Mouse (Mus musculus): ENCODE measurements at regions not wholly inside any gene's neighbourhood (a gene's known extent, or its start where the extent isn't known, plus 50 kb on each side); places are given as distances from the start of the nearest gene placed in this dataset.

DNA sequence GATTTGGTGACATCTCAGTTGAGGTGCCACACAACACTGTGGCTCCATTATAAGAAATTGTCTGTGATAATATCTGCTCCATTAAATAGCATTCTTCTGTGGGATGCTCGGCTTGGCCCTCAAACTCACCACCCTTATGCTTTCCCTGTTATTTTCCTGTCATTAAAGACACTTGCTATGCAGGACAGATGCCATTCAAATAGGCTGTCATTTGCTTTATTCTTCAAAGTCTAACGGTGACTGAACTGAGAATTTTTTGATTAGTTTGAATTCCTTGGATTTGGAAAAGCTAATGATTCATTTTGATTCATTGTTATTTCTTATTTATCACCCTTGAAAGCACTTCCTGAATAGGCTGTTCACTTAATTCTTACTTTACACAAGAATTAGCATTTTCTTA, 339.3 kb upstream of the Mmadhc start:
- no peak for DNase-seq

DNA sequence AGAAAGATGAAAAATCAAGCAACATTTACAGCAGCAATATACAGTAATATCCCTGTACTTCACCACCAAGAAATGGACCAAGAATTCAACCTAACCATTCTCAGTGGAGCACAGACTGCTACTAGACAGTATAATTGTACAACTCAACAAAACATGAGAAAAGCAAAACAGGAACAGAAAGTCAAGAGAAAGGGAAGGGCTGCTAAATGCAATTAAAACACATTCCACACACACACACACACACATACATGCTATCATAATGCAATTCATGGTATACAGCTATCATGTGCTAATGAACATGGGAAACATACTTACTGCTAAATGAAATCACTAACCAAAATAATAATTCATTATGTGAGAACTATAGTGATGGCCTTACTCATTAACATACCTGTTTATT, 335.2 kb upstream of the Mmadhc start:
- no peak for DNase-seq

DNA sequence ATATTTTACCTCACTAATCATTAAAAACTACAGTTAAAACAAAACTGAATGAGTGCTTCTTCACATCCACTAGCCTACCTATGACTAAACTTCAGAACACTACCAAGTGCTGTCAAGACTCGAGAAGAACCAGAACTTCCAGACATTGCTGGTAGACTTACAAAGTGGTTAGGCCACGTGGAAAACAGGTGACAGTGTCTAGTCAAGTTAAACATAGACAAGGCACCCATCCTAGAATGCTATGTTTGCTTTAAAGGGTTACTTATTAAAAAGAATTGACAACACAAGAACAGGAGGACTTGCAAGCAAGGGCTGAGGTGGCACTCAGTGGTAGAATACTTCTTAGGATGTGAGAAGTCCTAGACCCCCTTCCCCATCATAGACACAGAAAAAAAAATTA, 330.9 kb upstream of the Mmadhc start:
- DNase-seq, result no peak

DNA sequence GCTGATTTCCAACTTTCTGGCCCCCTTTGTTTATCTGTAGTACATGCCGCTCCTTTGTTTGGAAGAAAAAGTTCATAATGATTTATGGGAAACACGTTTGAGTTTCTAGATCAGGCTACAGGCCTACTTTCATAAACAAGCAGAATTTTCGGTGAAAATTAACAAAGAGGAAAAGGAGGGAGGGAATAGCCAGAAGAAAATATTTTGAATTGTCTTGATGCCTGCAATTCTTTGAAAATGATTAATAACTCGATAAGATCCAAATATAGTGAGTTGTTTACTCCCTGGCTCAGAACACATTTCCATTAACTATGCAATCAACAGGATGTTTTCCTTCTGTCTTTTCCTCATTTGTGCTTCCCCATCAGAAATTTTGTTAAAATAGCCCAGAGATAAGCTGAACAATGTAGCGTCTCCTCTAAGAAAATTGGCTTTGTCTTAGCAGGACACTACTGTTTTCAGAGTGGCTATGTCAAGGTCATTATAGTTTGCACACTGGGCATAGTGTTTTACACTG, 328.7 kb upstream of the Mmadhc start:
- no peak for DNase-seq

DNA sequence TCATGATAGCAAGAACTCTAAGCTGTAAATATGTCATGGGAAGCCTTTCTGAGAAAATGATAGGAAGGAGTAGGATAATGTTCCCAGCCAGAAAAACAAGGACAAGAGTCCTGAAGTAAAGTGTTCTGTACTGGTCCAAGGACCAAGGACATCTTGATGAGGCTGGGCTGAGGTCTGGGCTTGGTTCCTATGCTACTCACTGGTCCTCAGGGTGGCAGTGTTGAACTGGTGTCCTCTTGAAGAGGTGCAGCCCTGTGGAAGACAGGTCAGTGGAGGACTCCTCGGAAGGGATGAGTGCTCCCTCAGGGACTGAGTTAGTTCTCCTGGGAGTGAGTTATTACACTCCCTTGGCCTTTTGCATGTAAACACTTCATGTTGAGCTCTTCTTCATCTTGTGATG, 312.5 kb upstream of the Mmadhc start:
- DNase-seq, result peak; percentile 71

DNA sequence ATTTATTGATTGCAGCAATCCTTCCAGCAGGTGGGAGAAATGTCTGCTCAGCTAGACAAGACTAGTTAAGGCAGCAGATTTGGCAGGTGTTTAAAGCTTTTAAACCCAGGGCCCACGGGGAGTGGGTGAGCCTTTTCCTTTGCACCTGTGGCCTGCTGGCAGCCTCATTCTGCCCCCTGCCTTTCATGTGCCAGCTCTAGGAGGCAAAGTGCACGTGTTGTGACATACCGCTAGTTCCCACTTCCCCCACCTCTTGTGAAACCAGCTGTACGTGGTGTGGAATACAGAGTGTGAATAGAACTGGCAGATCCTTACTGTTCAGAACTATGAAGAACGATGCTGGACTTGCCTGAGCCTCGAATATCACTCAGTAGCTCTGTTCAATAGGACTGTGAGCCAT, 292.6 kb upstream of the Mmadhc start:
- DNase-seq, result no peak

DNA sequence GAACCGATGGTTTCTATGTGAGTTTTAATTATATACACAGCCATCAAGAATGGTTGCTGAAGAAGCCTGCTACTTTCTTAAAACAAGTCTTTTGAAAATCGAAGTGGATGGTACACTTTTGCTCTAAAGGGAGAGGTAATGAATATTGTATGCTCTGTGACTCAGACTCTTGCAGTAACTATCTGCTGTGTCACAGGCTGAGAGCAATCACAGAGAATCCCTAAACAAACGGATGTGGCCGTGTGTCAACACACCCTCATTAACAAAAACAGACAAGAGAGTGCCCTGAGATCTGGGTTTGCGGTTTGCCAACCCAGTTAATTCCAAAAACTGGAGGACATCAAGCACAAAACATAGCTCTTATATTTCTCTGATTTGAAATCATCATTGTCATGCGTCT, 292.1 kb upstream of the Mmadhc start:
- DNase-seq, result no peak

DNA sequence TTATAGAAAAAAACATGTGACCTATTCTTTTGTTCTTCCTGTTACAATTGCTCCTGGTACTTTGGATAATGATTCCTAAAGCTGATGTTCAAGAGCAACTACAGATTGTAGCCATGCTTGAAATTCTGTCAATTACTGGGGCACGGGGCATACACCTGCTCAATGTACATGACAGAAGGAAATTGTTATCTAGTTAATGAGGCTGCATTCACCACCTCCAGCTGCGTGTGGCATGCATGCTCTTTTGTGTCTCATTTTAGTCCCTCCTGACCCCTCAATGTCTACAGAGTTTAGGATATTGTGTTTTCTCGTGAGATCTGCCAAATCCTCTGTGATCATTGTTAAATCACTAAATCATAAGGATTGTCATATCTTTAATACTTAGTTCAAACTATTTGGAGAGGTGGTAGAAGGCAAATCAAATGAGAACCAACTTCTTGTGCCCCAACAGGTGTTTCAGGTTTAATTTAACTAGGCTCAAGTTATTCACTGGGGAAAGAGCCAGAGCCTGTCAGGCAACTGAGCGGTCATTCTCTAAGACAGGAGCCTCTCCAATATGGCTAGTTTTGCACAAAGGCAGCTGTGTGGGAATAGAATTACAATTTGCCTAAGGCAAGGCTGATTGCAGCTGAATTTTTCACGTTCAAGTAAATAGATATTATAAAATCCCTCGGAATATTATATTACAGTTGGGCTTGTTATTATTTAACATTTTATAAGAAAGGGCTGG, 289.9 kb upstream of the Mmadhc start:
- no peak for DNase-seq

DNA sequence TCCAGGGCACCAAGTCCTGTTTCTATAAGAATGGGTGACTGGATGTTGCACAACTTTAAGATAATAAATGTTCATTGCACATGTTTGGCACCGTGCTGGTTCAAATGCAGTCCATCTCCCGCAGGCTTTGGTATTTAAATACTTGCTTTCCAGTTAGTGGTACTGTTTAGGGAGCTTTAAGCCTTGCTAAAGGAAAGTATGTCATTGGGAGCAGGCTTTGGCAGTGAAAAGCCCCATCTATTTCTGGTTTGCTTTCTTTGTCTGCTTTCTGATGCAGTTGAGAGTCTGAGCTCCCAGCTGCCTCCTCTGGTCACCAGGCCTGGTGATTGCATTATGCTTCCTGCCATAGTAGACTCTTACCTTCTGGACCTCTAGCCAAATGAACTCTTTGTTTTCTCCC, 283.0 kb upstream of the Mmadhc start:
- DNase-seq, result no peak

DNA sequence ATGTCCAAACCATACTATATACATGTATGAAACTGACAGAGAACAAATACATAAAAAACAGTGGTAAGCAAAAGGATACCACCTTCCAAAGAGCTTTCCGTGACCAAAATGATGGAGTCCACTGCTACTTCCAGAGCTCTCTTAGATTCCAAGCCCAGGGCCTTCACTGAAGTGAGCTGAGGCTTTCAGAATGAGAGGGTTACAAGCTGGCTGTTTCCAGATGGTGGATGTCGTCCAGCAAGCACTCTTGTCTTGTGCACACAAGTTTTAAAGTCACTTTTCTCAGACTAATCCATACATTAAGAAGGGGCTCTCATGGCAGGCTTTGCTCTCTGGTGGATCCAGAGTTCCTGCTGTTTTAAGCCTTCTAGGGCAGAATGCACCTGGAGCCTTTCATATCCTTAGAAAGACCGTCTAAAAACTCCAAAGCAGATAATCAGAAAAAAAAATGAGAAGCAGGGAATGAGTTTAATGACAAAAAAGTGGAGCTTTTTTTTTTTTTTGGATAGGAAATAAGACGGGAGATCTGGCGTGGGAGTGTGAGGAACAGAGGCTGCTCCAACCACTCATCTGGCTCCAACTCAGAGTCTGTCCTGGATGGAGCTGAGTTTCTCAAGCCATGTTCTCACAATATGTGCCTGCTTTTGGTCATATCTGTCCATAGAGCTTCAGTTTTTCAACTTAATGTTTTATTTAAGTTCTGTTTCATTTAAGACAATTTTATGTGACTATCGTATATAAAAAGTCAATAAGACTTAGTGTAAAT, 281.9 kb upstream of the Mmadhc start:
- DNase-seq, result no peak

DNA sequence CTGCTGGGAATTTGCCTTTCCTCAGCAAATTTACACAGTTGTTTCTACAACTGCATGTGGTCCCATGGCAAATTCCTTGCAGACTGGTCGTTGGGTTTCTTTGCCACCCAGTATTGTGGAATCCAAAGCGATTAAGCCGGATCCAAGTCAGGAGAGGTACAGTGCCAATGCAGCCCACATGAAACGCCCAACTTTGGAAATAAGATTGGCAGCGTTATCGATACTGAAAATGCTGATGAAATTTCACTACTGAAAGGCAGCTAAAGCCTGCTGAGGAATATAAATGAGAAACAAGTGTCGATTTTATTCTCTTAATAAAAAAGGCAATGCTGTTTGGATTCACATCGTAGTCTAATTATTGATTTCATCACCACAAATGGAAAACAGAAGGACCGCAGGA, 281.1 kb upstream of the Mmadhc start:
- DNase-seq, result no peak

DNA sequence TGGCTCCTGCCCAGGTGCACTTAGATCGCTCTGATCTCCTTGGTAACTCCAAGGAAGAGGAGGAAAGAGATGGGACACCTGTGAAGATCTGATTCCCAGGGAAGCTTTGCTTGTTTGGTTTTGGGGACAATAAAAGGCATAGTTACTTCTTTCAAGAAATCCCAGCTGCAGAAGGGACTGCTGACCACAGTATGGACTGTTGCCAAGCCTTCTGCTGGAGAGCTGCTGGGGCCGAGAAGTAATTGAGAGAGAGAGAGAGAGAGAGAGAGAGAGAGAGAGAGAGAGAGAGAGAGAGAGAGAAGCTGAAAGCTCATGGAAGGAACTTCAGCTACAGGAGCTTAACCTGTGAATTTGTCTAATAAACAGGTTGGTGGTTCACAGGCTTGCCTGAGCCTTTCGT, 276.9 kb upstream of the Mmadhc start:
- DNase-seq, result no peak

DNA sequence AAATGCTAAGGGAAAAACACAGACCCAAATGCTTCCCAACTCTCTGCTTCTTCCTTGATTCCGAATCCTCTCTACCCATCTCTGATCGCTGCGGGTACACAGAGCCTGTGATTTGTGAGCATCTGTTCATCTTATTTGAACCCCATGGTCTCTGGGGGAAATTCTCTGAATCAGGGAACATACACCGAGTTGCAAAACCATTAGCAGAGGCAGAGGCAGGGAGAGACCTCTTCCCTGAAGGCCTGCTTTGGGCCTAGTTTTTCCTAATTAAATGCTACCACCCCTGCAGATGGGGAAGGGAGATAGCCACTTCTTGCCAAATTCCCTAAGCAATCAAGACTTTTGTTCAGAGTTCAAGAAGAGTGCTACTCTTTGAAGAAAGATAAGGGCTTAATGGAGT, 274.4 kb upstream of the Mmadhc start:
- DNase-seq, result no peak

DNA sequence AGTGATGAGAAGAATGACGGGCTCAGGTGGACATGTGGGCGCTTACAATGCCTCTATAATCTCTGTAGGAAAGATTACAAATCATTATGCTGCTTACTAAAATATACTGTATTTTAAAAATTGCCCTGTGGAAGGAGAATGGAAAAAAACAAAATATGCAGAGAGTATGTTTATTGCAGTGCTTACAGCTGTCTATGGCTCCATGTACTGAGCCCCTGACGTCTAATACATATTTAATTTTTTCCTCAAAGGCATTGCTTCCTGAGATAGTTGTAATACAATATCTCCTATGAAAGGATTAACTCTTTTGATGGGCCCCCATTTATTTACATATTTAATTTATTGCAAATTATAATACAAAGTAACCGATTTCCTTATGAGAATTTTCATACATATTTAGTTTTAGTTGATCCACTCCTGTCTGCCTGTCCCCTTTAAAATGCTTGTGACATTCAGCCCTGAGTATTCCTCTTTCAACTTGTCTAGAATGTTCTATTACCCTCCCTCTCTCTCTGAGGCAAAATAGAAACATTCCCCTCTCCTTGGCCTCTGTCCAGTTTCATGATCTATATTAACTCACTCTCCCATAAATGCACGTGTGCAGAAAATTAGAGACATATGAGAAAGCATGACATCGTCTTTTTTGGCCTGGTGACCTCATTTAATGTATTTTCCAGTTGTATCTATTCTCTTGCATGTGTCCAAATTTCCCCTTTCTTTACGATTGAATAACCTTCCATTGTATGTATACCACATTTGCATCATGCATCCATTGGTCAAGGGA, 273.1 kb upstream of the Mmadhc start:
- DNase-seq, result no peak

DNA sequence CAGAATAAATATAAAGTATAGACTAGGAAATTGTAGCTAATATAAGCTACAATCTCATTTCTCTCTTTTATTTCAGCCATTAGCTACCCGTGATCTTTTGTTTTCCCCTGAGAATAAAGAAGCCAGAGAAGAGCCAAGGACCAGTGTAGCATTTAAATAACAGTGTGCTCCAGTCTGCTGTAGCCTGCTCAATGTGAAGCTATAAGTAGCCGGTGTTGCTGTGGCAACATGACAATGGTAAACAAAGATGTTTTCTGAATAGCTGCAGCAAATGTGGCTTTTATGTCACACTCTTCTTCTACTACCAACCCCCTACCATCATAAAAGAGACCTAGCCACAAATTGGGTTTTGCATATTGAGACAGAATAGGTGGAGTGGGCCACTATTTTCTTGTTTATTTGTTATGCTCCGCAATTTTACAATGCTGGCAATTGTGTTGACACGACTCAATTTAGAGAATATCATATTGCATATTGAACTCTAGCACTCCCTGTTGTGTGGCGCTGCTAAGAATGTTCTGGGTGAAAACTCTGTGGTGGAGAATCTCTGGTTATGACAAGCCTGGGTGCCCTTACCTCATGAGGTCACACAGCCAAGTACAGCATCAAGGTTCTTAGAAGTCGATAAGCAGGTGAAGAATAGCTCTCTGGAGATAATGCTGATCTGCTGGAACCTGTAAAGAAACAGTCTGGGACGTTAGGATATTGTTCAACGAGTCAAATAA, 272.3 kb upstream of the Mmadhc start:
- no peak for DNase-seq

DNA sequence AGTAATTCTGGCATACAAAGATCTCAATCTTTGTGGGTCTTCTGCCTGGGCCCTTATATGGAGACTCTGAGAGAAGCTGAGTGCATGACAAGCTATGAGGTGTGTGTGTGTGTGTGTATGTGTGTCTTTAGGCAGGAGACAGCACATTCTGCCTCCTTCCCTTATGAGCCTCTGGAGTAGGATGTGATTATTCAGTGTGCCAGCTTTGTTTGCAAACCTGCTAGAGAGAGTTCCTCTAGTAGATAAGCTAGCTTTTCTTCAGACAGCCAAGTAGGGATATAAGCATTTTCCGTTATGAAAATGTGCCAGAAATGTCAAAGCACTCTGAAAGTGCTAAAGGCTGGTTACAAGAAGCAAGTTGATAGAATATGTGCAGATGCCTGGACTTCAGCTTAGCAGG, 270.9 kb upstream of the Mmadhc start:
- no peak for DNase-seq

DNA sequence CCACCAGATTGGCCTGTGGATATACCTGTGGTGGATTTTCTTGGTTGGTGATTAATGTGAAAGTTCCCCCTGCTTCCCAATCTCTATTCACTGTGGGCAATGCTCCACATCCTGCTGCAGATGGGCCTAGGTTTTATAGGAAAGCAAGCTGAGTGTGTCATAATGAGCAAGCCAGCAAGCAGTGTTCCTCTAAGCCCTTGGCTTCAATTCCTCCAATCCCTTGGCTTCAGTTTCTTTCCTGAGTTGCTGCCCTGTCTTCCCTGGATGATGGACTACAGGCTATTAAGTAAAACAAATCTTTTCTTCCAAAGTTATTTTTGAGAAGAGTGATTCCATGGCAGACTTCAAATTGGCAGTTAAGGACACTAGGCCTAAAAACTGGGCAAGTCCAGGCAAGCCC, 257.4 kb upstream of the Mmadhc start:
- DNase-seq, result no peak

DNA sequence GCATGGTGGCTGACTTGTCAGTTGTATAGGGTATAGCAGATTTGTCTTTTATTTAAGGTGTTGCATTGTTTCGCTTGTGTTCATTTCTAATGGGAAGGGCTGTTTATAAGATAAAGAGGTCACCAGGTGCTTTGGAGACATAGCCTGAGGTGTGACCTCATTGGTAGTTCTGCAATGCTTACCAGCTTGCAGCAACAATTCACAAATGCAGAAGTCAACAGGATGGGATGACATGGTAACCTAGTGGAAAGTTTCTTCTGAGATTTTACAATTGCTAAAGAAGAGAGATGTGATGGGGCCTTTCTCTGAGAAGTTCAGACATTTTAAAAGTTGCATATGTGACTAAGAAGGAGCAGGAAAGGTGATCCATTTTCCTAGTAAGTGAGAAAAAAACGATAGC, 255.8 kb upstream of the Mmadhc start:
- no peak for DNase-seq

DNA sequence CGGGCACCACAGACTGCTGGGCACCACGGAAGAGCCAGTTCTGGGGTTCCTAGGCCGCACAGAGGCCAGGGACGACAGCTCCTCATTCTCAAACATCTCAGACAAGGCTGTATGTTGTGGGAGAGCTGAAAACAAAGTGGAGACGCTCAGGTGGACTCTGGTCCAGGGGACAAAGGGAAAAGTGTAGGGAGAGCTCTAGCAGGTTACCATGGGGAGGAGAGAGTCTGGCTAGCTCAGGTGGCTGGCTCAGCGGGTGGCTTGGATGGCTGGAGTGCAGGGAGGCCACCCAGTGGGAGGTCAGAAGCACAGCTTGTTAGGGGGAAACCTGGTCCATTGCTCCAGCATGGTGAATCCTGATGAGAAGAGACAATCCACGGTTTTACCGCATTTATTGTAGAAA, 253.3 kb upstream of the Mmadhc start:
- no peak for DNase-seq

DNA sequence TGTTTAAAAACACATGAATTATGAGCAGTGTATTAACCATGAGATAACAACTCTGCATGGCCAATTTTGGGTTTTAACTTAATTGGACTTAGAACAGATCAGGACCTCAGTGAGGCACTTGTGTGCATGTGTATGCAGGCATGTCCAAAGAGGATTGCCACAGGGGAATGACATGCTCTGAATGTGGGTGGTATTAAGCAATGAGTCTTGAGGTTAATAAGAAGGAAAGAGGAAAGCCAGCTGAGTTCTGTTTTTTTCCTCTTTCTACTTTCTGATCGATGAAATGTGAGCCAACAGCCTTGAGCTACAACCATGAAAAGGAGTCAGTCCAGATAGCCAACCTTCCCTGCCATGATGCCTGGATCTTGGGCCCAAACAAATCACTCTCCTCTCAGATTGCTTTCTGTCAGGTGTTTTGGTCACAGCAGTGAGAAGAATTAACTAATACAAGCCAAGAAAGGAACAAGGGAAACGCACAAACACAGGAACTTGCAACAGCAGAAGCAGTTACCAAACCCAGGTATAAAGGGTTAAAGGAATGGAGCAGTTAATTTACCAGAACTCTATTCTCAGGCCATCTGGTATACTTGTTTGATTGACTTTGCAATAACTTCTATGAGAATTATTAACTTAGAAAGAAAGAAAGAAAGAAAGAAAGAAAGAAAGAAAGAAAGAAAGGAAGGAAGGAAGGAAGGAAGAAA, 243.3 kb upstream of the Mmadhc start:
- DNase-seq, result no peak

DNA sequence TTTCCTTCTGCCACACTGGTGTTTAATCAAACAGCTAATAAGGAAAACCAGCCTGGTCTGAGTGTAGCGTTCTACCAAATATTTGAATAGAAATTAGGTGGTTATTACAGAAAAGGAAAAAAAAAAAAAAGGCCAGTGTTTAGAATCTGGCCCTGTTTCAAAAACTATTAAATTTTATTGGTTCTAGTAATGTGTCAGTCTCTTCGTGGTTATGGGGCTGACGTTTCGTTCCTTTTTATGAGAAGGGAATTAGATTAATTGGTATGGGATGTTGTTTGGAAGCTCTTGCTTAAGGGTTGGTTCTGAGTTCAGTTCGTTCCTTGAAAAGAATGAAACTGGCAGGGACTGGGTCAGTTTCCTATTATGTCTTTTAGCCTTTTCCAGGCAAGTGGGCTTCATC, 241.5 kb upstream of the Mmadhc start:
- no peak for DNase-seq
